Mouse (Mus musculus) heart, embryonic 10.5 days (tissue): ENCODE results near the gene BC005537. TPM values are rescaled to one million over a fixed set of nuclear protein-coding genes. Genes with fewer than 3 reads are reported as not detected.
"Not testable (repeated sequence)": the region's sequence is repeated elsewhere in the genome, so short reads cannot be mapped to it uniquely, and the experiment has no call there.

Experiments used
- DNase-seq: peaks from one replicate; pipeline ENCODE4 v3.0.0-alpha.2; 2017; ENCODE audit warnings: low spot score
- H3K27ac ChIP-seq: fragments of 300-500 bp; sonication (generic); 2 replicates; pipeline ENCODE4 v1.5.1; 2016; ENCODE audit warnings: mild to moderate bottlenecking
- H3K27me3 ChIP-seq: fragments of 300-500 bp; sonication (generic); 2 replicates; pipeline ENCODE4 v1.6.1; 2016; ENCODE audit warnings: mild to moderate bottlenecking; ENCODE audit not compliant: poor library complexity, insufficient read depth, severe bottlenecking
- H3K36me3 ChIP-seq: fragments of 300-500 bp; sonication (generic); 2 replicates; pipeline ENCODE4 v1.6.1; 2016; ENCODE audit warnings: mild to moderate bottlenecking, moderate library complexity
- H3K4me1 ChIP-seq: fragments of 300-500 bp; sonication (generic); 2 replicates; pipeline ENCODE4 v1.6.1; 2016; ENCODE audit warnings: mild to moderate bottlenecking
- H3K4me3 ChIP-seq: fragments of 300-500 bp; sonication (generic); 2 replicates; pipeline ENCODE4 v1.5.1; 2016; ENCODE audit warnings: mild to moderate bottlenecking, moderate library complexity
- H3K9me3 ChIP-seq: fragments of 300-500 bp; sonication (generic); 2 replicates; pipeline ENCODE4 v1.6.1; 2016; ENCODE audit warnings: mild to moderate bottlenecking, moderate library complexity
- WGBS: fragments of 180-500 bp; shearing (Covaris S2); methylation state at CpG from one replicate; pipeline ENCODE4 v1.1.7; 2016; 5-methylcytosine and 5-hydroxymethylcytosine counted together
- polyA plus RNA-seq: library from polyadenylated mRNA; unstranded; fragments of >200 nt; fragmentation: Nextera tagmentation; extraction: Ambion mirVana; gene quantifications from 2 replicates; pipeline ENCODE4 v1.2.1, GENCODE M21; 2016

BC005537 gene
- polyA plus RNA-seq, 1 experiment from 2014 or later, result 10.4 TPM

- no peak for DNase-seq
- Histone ChIP-seq H3K27ac (peak overlapping the region; percentile 97), H3K4me1 (peaks cover 19% of the 10 kb centered on the region), H3K4me3 (peak overlapping the region; percentile 98), H3K36me3 (peaks cover 8% of the 10 kb centered on the region), H3K27me3 (no peaks in the 10 kb centered on the region), H3K9me3 (no peaks in the 10 kb centered on the region)
- 5% methylated on average over 21 of the region's 21 CpGs for WGBS
Observed at GRCm38 (mm10) chr13:24832131-24832810, 30.8 kb downstream of the BC005537 start.

- Histone ChIP-seq H3K27me3 (no peaks in the 10 kb centered on the region), H3K9me3 (no peaks in the 10 kb centered on the region), H3K4me3 (peak overlapping the region; percentile 98), H3K27ac (peak overlapping the region; percentile 97), H3K36me3 (peaks cover 10% of the 10 kb centered on the region), H3K4me1 (peaks cover 18% of the 10 kb centered on the region)
- no peak for DNase-seq
- WGBS, result 53% methylated on average over 2 of the region's 2 CpGs
Observed at GRCm38 (mm10) chr13:24832811-24833155, 31.3 kb downstream of the BC005537 start.

- H3K4me3 ChIP-seq, H3K4me1 ChIP-seq, H3K27me3 ChIP-seq, H3K9me3 ChIP-seq, DNase-seq, H3K27ac ChIP-seq: not testable (repeated sequence)
- peaks cover 40% of the 10 kb centered on the region for H3K36me3 ChIP-seq
- WGBS, result 91% methylated on average over 8 of the region's 8 CpGs
Observed at GRCm38 (mm10) chr13:24837765-24838164, 36.3 kb downstream of the BC005537 start.

GRCm38 (mm10) chr13:24839831-24840230, 38.4 kb downstream of the BC005537 start:
- Histone ChIP-seq H3K27me3 (no peaks in the 10 kb centered on the region), H3K4me1 (peaks cover 3% of the 10 kb centered on the region), H3K27ac (no peak overlapping the region), H3K36me3 (peaks cover 40% of the 10 kb centered on the region), H3K9me3 (no peaks in the 10 kb centered on the region), H3K4me3 (no peak overlapping the region)
- 72% methylated on average over 3 of the region's 3 CpGs for WGBS
- DNase-seq, result no peak

- 78% methylated on average over 3 of the region's 3 CpGs for WGBS
- peaks cover 8% of the 10 kb centered on the region for H3K4me1 ChIP-seq
- no peak for DNase-seq
- H3K4me3 ChIP-seq, result no peak overlapping the region
- H3K27me3 ChIP-seq, result no peaks in the 10 kb centered on the region
- H3K36me3 ChIP-seq, result peaks cover 35% of the 10 kb centered on the region
- H3K9me3 ChIP-seq, result no peaks in the 10 kb centered on the region
- no peak overlapping the region for H3K27ac ChIP-seq
Observed at GRCm38 (mm10) chr13:24841702-24842101, 40.2 kb downstream of the BC005537 start.

- peak; percentile 79 for DNase-seq
- Histone ChIP-seq H3K4me1 (peaks cover 8% of the 10 kb centered on the region), H3K36me3 (peaks cover 13% of the 10 kb centered on the region), H3K27ac (0 out of 2 replicates have a peak within 1 kb of the TSS, but pooled peaks have one; percentile 24), H3K4me3 (peak within 1 kb of the TSS; percentile 61), H3K27me3 (no peaks in the 10 kb centered on the region), H3K9me3 (no peaks in the 10 kb centered on the region)
- WGBS, result 14% methylated on average over 40 of the region's 40 CpGs
Observed at GRCm38 (mm10) chr13:24844983-24845955, 43.8 kb downstream of the BC005537 start, which contains the start of gene D130043K22Rik. D130043K22Rik (plus strand) TSS chr13:24845135.

GRCm38 (mm10) chr13:24849318-24849717, 47.9 kb downstream of the BC005537 start:
- DNase-seq, result no peak
- H3K27me3 ChIP-seq, result no peaks in the 10 kb centered on the region
- H3K36me3 ChIP-seq, result no peaks in the 10 kb centered on the region
- 77% methylated on average over 4 of the region's 4 CpGs for WGBS
- H3K27ac ChIP-seq, result no peak overlapping the region
- H3K9me3 ChIP-seq, result no peaks in the 10 kb centered on the region
- no peak overlapping the region for H3K4me3 ChIP-seq
- peaks cover 8% of the 10 kb centered on the region for H3K4me1 ChIP-seq

GRCm38 (mm10) chr13:24851989-24852388, 50.5 kb downstream of the BC005537 start:
- DNase-seq, result no peak
- 79% methylated on average over 2 of the region's 2 CpGs for WGBS
- Histone ChIP-seq H3K4me1 (no peaks in the 10 kb centered on the region), H3K27me3 (no peaks in the 10 kb centered on the region; the same call in 1 of the 2 replicates), H3K27ac (no peak overlapping the region), H3K4me3 (no peak overlapping the region), H3K36me3 (no peaks in the 10 kb centered on the region), H3K9me3 (no peaks in the 10 kb centered on the region)

GRCm38 (mm10) chr13:24852570-24852969, 51.1 kb downstream of the BC005537 start:
- 68% methylated on average over 3 of the region's 3 CpGs for WGBS
- H3K9me3 ChIP-seq, result no peaks in the 10 kb centered on the region
- no peak overlapping the region for H3K4me3 ChIP-seq
- peaks cover 5% of the 10 kb centered on the region; the same call in 1 of the 2 replicates for H3K4me1 ChIP-seq
- no peaks in the 10 kb centered on the region for H3K36me3 ChIP-seq
- H3K27me3 ChIP-seq, result no peaks in the 10 kb centered on the region; the same call in 1 of the 2 replicates
- DNase-seq, result no peak
- no peak overlapping the region for H3K27ac ChIP-seq

GRCm38 (mm10) chr13:24859115-24859514, 57.7 kb downstream of the BC005537 start:
- Histone ChIP-seq H3K4me1 (peaks cover 5% of the 10 kb centered on the region; the same call in 1 of the 2 replicates), H3K9me3 (no peaks in the 10 kb centered on the region), H3K36me3 (no peaks in the 10 kb centered on the region), H3K27ac (no peak overlapping the region), H3K4me3 (no peak overlapping the region), H3K27me3 (no peaks in the 10 kb centered on the region; the same call in 1 of the 2 replicates)
- DNase-seq, result no peak

- Histone ChIP-seq H3K36me3 (no peaks in the 10 kb centered on the region), H3K4me3 (no peak overlapping the region), H3K27ac (no peak overlapping the region), H3K4me1 (peaks cover 5% of the 10 kb centered on the region; the same call in 1 of the 2 replicates), H3K9me3 (no peaks in the 10 kb centered on the region), H3K27me3 (no peaks in the 10 kb centered on the region; the same call in 1 of the 2 replicates)
- 72% methylated on average over 12 of the region's 12 CpGs for WGBS
- DNase-seq, result no peak
Observed at GRCm38 (mm10) chr13:24861084-24861483, 59.6 kb downstream of the BC005537 start.

- H3K27me3 ChIP-seq, result no peaks in the 10 kb centered on the region; the same call in 1 of the 2 replicates
- DNase-seq, result no peak
- no peaks in the 10 kb centered on the region for H3K9me3 ChIP-seq
- H3K36me3 ChIP-seq, result no peaks in the 10 kb centered on the region
- H3K4me1 ChIP-seq, result peaks cover 9% of the 10 kb centered on the region; the same call in 1 of the 2 replicates
- WGBS, result 75% methylated on average over 7 of the region's 7 CpGs
- no peak overlapping the region for H3K4me3 ChIP-seq
- H3K27ac ChIP-seq, result no peak overlapping the region
Observed at GRCm38 (mm10) chr13:24862021-24862420, 60.6 kb downstream of the BC005537 start.

GRCm38 (mm10) chr13:24862520-24862919, 61.1 kb downstream of the BC005537 start:
- WGBS, result 49% methylated on average over 7 of the region's 7 CpGs
- Histone ChIP-seq H3K4me3 (no peak overlapping the region), H3K9me3 (no peaks in the 10 kb centered on the region), H3K4me1 (0 out of 2 replicates have a peak, but pooled peaks cover 4% of the 10 kb centered on the region), H3K27me3 (no peaks in the 10 kb centered on the region), H3K27ac (no peak overlapping the region), H3K36me3 (no peaks in the 10 kb centered on the region)
- no peak for DNase-seq
